Mouse (Mus musculus) spleen, embryonic (tissue): Measurements from ENCODE around the gene Iffo2.

Experiments used
- CTCF ChIA-PET: fragments of 350-600 bp; sonication (Branson Sonifier 250); formaldehyde crosslinking; loops from one replicate; lab custom pipeline; 2022; lab: Charles Lee

The Iffo2 gene

DNA sequence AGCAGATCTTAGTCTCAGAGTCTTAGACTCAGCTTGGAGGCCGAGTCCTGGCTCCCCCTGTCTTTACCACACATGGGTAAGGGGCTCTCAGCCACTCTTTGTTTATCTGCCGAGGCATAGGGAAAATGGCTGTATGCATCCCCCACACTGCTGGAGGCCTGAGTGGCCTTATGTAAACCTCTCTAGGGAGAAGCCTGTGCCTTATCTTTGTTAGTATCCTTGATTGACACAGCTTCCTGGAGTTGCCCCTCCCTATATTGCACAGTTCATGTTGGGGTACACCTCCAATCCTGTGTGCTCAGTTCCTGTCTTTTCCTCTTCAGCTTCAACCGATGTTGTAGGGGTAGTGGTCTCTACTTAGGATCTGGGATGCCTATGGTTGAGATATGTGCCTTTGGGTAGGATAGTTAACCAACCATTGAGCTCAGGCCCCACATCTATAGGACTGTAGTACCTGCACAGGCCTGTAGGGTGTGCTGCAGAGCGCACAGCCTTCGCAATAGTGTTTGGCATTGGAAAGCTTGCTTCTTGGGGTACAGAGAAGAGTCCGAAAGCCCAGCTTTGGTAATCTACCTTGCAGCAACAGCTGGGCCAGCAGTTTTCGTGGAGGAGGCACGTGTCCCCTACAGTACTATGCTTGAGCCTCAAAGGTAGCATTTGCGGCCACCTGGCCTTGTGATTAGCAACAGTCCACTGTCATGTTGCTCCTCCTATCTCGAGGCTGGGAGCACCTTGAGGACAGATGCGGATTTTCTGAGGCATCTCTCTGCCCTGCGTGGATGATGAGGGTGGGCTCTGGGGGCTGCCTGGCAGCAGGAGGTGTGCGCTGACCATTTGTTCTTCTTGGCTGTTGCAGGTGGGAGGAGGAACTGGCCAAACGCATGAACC, 72.3 kb downstream of the Iffo2 start, which contains the start of gene Gm21969:
Gene Gm21969, plus strand, starts transcription at position 830 of the 888 bp plus-strand sequence.
- CTCF ChIA-PET = interaction anchor here (0.7 to 2.5 kb wide), 6 partner anchors 9 to 37 kb away, joined by 3 to 14 read pairs (median 4); no protein-coding TSS in a partner anchor

- CTCF ChIA-PET = no interaction called here
Observed at GRCm38 (mm10) chr4:139605216-139605615, 74.9 kb downstream of the Iffo2 start.

- CTCF ChIA-PET = no interaction called here
Observed at GRCm38 (mm10) chr4:139606732-139607131, 76.4 kb downstream of the Iffo2 start.

- CTCF ChIA-PET = no interaction called here
Observed at GRCm38 (mm10) chr4:139608975-139609374, 78.6 kb downstream of the Iffo2 start.

- CTCF ChIA-PET = interaction anchor here (0.6 to 1.9 kb wide), 6 partner anchors 8 to 949 kb away, joined by 3 to 12 read pairs (median 4); partner anchors contain the start of gene Gm21969
Observed at GRCm38 (mm10) chr4:139610954-139611353, 80.6 kb downstream of the Iffo2 start.

DNA sequence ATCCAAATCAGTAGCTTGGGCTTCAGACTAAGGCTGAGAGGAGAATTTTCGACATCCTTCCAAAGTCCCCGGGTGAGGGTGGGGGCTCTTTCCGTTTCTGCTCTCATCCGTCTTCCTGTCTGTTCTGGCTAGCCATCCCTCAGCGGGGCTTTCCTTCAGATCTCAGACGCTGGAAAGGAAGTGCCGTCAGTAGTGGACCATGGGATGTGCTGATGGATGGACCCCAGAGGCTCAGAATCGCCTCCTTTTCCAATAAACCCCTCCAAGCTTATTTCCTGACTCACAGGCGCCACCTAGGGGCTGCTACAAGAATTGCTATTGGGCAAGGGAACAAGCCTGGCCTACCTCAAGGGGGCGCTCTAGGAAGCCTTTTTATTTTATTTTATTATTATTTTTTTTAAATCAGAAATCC, 81.2 kb downstream of the Iffo2 start:
- CTCF ChIA-PET = interaction anchor here (0.6 to 1.9 kb wide), 7 partner anchors 8 to 948 kb away, joined by 3 to 12 read pairs (median 5); partner anchors contain the start of genes Aldh4a1 and Gm21969

DNA sequence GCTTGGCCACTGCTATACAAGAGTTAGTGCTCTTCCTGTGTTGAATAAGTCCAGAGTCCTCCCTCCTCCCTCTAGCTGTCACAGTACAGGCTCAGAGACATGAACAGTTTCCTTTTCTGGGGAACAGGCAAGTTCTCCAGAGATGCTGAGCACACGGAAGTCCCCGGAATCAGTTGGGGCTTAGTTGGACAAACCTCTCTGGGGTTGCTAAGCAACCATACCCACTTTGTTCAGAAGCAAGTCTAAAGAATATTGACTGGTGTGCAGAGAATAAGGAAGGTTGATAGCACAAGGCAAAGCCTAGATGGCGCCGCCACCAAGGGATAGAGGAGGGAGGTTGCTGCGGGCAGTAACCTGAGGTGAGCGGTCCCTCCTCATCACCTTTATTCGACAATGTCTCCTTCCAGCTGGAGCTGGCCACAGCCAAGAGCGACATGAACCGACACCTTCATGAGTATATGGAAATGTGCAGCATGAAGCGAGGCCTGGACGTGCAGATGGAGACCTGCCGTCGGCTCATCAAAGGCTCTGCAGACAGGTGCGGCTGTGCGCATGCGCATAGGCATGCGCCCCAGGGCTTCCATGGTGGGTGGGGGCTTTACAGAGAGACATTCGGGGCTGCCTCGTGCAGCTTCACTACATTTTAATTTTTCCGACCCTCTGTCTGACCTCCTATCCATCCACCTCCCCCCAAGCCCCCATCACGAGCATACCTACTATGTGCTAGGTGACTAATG, 84.3 kb downstream of the Iffo2 start:
- CTCF ChIA-PET = interaction anchor here (0.6 kb wide), 1 partner anchor 44 kb away, joined by 4 read pairs; no protein-coding TSS in a partner anchor

- CTCF ChIA-PET = interaction anchor here (0.5 to 1.2 kb wide), 3 partner anchors 14 to 1626 kb away, joined by 4 to 7 read pairs (median 5); partner anchors contain the start of gene Gm21969
Observed at GRCm38 (mm10) chr4:139616276-139617000, 86.1 kb downstream of the Iffo2 start.

GRCm38 (mm10) chr4:139617001-139617364, 86.6 kb downstream of the Iffo2 start:
- CTCF ChIA-PET = interaction anchor here (0.5 to 0.6 kb wide), 2 partner anchors 303 to 1627 kb away, joined by 5 to 7 read pairs; no protein-coding TSS in a partner anchor

DNA sequence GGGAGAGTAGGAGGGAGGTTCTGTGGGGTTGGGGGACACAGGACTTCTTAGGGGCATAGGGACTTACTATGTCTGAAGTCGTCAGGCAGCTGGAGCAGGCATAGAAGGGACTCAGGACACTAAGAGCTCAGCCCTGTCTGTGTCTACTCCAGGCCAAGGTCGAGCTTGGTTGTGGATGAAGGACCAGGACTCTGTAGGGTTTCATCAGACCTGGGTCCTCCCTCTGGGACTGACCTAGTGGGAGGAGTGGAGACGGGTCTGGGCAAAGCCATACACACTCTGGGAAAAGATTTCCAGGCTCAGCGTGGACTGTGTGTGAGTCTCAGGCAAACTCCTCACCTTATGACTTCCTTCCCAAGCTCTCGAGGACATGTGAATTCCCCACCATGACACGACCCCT, 89.4 kb downstream of the Iffo2 start:
- CTCF ChIA-PET = interaction anchor here (0.7 kb wide), 1 partner anchor 9 kb away, joined by 8 read pairs; no protein-coding TSS in a partner anchor

DNA sequence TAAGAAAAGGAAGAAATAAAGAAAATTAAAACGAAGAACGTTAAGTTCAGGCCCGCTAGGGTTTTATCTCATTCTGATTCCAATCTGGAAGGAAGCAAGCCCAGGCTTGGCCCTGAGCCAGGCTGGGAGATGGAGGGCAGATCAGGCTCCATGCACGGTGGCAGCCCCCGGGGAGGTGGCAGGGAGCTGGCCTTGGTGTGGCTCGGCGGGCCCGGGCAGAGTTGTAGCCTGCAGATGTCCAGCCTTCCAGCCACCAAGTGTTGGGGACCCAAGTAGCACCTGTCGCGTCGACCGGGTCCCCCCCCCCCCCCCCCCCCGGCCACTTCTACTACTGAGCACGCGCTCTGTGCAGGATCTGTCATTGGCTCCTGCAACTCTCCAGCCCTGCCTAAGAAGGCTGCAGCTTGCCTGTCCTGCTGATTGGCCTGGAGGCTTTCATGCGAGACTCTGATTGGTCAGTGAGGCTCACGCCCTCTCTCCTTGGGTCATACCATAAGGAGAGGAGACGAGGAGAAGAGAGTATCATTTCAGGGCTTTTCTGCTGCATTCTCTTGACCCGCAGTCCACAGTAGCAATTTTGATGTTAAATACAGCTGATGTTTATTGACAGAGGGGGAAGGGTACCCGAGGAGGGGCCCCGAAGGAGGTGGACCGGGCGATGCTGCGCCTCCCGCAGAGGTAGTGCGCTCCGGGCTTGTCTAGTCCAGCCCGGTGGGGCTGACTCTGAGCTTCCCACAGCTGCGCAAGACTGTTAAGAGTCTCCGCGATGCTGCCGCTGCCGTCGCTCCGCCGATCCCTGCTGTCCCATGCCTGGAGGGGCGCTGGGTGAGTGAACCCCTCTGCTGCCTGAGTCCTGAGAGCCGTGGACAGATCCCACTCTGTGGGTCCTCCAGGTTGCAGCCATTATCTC, 92.3 kb downstream of the Iffo2 start, which contains the start of gene Aldh4a1:
Gene Aldh4a1, plus strand, starts transcription at position 494 of the 910 bp plus-strand sequence.
- CTCF ChIA-PET = interaction anchor here (0.6 to 0.9 kb wide), 2 partner anchors 11 to 61 kb away, joined by 4 to 8 read pairs; no protein-coding TSS in a partner anchor

- CTCF ChIA-PET = interaction anchor here (0.9 kb wide), 1 partner anchor 12 kb away, joined by 8 read pairs; no protein-coding TSS in a partner anchor
Observed at GRCm38 (mm10) chr4:139623434-139624115, 93.2 kb downstream of the Iffo2 start.

DNA sequence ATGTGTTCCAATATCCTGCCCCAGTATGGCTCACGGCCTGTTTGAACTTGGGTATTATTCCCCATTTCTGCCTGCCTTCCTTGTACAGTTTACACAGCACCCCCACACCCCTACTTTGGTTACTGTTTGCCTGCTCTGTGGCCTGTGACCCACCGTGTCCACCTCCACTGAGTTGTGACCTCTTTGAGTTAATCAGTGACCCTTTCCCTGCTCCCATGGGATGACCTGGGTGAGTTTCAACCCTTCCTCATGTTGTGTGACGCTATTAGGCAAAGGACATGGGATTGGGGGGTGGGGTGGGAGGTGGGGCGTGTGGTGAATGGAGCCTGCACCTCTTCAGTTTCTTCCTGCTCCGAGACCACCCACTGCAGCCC, 93.8 kb downstream of the Iffo2 start:
- CTCF ChIA-PET = no interaction called here

DNA sequence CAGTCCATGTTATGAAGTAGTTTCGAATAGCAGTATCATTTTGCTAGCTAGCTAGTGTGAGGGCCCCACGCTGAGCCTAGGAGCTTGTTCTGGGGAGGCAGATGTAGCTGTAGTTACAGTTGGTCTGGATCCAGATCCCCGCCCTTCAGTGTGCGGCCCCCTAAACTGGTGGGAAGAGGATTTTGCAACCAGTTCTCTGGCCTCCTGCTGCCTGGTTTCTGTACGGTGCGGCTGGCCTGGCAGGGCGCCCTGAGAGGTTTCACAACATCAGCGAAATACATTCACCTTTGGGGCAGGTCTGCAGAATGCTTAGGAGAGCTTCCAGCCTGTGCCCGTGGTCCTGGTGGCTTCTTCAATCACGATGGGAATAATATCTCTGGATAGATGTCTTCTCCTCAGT, 94.4 kb downstream of the Iffo2 start:
- CTCF ChIA-PET = no interaction called here

- CTCF ChIA-PET = interaction anchor here (1.2 kb wide), 1 partner anchor 10 kb away, joined by 3 read pairs; no protein-coding TSS in a partner anchor
Observed at GRCm38 (mm10) chr4:139627361-139627760, 97.0 kb downstream of the Iffo2 start.

GRCm38 (mm10) chr4:139630171-139630570, 99.8 kb downstream of the Iffo2 start:
- CTCF ChIA-PET = no interaction called here

DNA sequence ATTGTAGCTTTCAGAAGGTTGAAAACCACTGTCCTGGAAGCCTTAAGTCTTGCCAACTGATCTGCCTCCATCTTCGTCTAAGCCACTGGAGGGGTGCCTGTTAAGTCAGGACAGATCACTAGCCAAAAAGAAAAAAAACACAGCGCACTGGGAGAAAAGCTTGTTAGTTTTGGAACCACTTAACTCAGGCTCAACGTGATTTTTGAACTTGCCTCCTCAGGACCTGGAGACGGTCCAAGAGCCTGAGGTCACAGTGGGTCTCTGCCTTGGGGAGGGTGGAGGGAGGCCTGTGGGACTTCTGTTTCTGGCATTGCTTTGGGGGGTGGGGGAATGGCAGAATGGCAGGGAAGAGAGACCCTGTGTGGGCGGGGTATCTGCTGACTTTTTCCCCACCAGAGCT, 100.8 kb downstream of the Iffo2 start:
- CTCF ChIA-PET = no interaction called here

- CTCF ChIA-PET = no interaction called here
Observed at GRCm38 (mm10) chr4:139631569-139632253, 101.4 kb downstream of the Iffo2 start.

- CTCF ChIA-PET = no interaction called here
Observed at GRCm38 (mm10) chr4:139632254-139632580, 101.9 kb downstream of the Iffo2 start.
